Mouse (Mus musculus): ENCODE results near the gene Khdc4.

DNA sequence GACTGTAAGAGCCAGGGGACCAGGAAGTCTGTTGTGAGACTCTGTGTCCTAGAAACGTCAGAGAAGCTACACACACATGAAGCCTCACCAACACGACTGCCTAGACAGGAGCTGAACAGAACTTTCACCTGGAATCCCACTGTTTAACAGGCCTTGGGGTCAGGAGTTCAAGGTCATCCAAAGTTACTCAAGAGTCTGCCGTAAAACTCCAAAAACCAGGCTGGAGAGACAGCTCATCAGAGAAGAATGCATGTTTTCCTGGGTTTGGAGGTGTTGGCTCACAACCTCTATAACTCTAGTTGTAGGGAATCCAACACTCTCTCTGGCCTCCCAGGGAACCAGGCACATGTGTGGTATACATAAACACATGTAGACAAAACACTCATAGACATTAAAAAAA, 69.9 kb downstream of the Khdc4 start:
- no peak for TF ChIP-seq MAFK (IDR thresholded peaks at IDR 0.05; ENCODE audit: insufficient replicate concordance, low read length)
- TF ChIP-seq POLR2A (IDR thresholded peaks at IDR 0.05; ENCODE audit: low read depth, low read length): no peak
- no peak for TF ChIP-seq RAD21 (IDR thresholded peaks at IDR 0.05; ENCODE audit: low read depth, low read length)
- no peak for TF ChIP-seq CTCF (conservative IDR thresholded peaks at IDR 0.05 in 1 of 2, IDR thresholded peaks at IDR 0.05 in 1 of 2; ENCODE audit: low read depth in 2 of 2, low read length in 2 of 2)
- no peak for TF ChIP-seq MXI1 (IDR thresholded peaks at IDR 0.05; ENCODE audit: low read depth, low read length)
- TF ChIP-seq ZNF384 (IDR thresholded peaks at IDR 0.05; ENCODE audit: low read depth, low read length): no peak
- no peak for TF ChIP-seq POLR2AphosphoS2 (IDR thresholded peaks at IDR 0.05; ENCODE audit: low read depth, low read length)
- TF ChIP-seq CHD1 (IDR thresholded peaks at IDR 0.05; ENCODE audit: low read depth, low read length): no peak

Data from CH12.LX (cell line).